Mouse (Mus musculus) heart, postnatal 0 days (tissue): Measurements from ENCODE around the gene Topbp1.

Experiments used
- CTCF ChIP-seq: IDR thresholded peaks from 2 replicates; pipeline ENCODE4 v1.5.1; 2016; ENCODE audit warnings: antibody characterized with exemption, control low read depth, low read depth
- EP300 ChIP-seq: IDR thresholded peaks from 2 replicates; pipeline ENCODE4 v1.6.1; 2016; ENCODE audit warnings: antibody characterized with exemption, low read depth

GRCm38 (mm10) chr9:103369951-103370350 is 64.9 kb downstream of the Topbp1 start:
- no peak for TF ChIP-seq CTCF
- TF ChIP-seq EP300: no peak
